Mouse (Mus musculus): ENCODE measurements around the gene Mcm2. TPM values are rescaled to one million over a fixed set of nuclear protein-coding genes. Genes with fewer than 3 reads are reported as not detected.

Gene Mcm2
- 59.3 and 73.1 TPM in 2 replicates for polyA plus RNA-seq (2015; fragmentation: Nextera tagmentation; extraction: Ambion mirVana)

DNA sequence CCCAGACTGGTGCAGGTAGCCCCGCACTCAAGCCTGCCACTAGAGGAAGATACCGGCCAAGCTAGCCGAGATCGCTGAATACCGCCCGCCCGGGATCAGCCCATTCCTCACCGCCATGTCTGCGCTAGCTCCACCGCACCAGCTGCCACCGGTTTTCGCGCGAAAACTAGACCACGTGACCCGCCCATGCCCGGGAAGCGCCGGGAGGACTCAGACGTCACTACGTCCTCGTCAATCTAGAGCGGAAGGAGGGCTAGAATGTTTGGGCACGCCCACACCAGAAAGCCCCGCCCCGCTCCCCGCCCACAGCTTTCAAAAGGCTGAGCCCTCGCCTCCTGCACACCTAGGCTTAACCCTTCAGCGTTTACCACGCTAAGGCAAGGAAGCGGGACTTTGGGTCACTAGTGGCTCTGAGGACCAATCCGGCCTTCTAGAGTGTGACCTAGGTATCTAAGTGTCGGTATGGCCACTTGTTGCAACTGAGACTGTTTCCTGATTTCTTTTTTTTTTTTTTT lies at the start of gene Mcm2:
Gene Mcm2, minus strand, starts transcription at position 247 of the 515 bp plus-strand sequence.
- no peak for TF ChIP-seq CTCF (IDR thresholded peaks at IDR 0.05; ENCODE audit: low read depth)
- Histone ChIP-seq H3K4me1 (replicated peaks; ENCODE audit: insufficient read depth, low read length) (peaks cover 9% of the 10 kb centered on the region), H3K4me3 (replicated peaks; ENCODE audit: low read depth, low read length) (peak within 1 kb of the TSS; percentile 70), H3K36me3 (ENCODE audit: insufficient read depth, low read length) (peaks cover 11% of the 10 kb centered on the region; the same call in 1 of the 2 replicates), H3K27ac (peak within 1 kb of the TSS; percentile 76; the same call in 1 of the 2 replicates), H3K9me3 (replicated peaks; ENCODE audit: low read length) (no peaks in the 10 kb centered on the region), H3K9ac (ENCODE audit: low read depth, low read length) (peak within 1 kb of the TSS; percentile 75), H3K27me3 (ENCODE audit: insufficient read depth, low read length) (no peaks in the 10 kb centered on the region), H3K4me2 (ENCODE audit: low read length) (peak within 1 kb of the TSS; percentile 84)
- under 1% methylated on average over 33 of the region's 33 CpGs for WGBS
- DNase-seq (ENCODE audit: low spot score) = peak; percentile 98
- ATAC-seq (replicated peaks; ENCODE audit: low FRiP score, low read depth) = peak; percentile 75

DNA sequence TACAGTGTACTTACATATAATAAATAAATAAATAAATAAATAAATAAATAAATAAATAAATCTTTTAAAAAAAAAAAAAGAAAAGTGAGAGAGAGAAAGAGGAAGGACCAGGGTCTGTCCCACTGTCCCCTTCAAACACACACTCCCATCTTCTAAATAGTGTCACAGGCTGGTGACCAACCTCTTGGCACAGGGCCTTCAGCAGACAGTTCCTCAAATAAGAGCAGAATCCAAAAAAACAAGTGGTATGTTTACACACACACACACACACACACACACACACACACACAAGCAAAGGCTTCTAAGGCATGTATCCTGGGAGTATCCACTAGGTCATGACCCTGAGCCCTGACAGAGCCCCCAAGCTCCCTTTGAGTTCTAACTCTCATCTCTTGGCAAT lies 49.2 kb upstream of the Mcm2 start:
- H3K36me3 ChIP-seq (ENCODE audit: insufficient read depth, low read length) = no peaks in the 10 kb centered on the region
- no peaks in the 10 kb centered on the region for H3K27me3 ChIP-seq (ENCODE audit: insufficient read depth, low read length)
- no peak for TF ChIP-seq CTCF (IDR thresholded peaks at IDR 0.05; ENCODE audit: low read depth)
- ATAC-seq (replicated peaks; ENCODE audit: low FRiP score, low read depth) = no peak
- H3K9ac ChIP-seq (ENCODE audit: low read depth, low read length) = no peak overlapping the region
- H3K27ac ChIP-seq = no peak overlapping the region
- H3K4me1 ChIP-seq (replicated peaks; ENCODE audit: insufficient read depth, low read length) = no peaks in the 10 kb centered on the region
- no peak for DNase-seq (ENCODE audit: low spot score)
- no peaks in the 10 kb centered on the region for H3K9me3 ChIP-seq (replicated peaks; ENCODE audit: low read length)
- H3K4me2 ChIP-seq (ENCODE audit: low read length) = no peak overlapping the region
- no peak overlapping the region for H3K4me3 ChIP-seq (replicated peaks; ENCODE audit: low read depth, low read length)

DNA sequence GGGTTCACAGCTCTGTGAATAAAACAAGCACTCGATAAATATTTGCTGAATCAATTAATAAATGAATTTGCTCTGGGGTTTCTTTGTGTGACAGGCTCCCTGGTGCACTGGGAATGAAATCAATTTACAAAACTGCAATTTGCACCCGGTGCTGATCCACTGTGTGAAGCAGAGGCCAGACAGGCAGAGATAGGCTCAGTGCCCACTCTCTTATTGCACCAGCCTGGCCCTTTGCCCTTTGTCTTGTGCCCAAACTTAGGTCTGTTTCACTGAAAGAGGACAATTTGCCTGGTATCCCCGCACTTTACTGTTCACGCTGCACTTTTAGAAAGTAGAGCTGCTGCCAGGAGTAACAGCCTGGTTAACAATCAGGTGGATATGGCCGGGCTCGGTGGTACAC lies 47.9 kb upstream of the Mcm2 start:
- no peak for ATAC-seq (replicated peaks; ENCODE audit: low FRiP score, low read depth)
- H3K4me3 ChIP-seq (replicated peaks; ENCODE audit: low read depth, low read length) = no peak overlapping the region
- no peaks in the 10 kb centered on the region for H3K27me3 ChIP-seq (ENCODE audit: insufficient read depth, low read length)
- no peaks in the 10 kb centered on the region for H3K4me1 ChIP-seq (replicated peaks; ENCODE audit: insufficient read depth, low read length)
- TF ChIP-seq CTCF (IDR thresholded peaks at IDR 0.05; ENCODE audit: low read depth) = no peak
- no peak for DNase-seq (ENCODE audit: low spot score)
- H3K4me2 ChIP-seq (ENCODE audit: low read length) = no peak overlapping the region
- no peaks in the 10 kb centered on the region for H3K9me3 ChIP-seq (replicated peaks; ENCODE audit: low read length)
- 85% methylated on average over 6 of the region's 6 CpGs for WGBS
- H3K9ac ChIP-seq (ENCODE audit: low read depth, low read length) = no peak overlapping the region
- no peaks in the 10 kb centered on the region for H3K36me3 ChIP-seq (ENCODE audit: insufficient read depth, low read length)
- no peak overlapping the region for H3K27ac ChIP-seq

DNA sequence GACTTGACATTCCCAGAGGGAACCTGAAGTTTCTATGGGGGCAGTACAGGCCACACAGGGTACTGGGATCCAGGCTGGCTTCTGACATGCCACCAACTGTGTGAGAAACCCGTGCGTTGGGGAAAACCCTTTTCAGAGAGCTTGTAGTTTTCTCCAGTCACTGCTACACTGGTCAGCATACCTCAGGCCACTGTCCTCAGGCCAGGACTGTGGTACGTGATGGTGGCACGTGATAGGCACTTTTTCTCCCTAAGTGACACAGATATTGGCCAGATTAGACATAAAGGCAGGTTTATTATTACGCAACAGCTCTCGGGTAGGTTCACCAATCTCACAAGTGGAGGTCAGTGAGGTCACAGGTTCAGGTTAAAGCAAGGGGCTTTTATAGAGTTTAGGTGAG lies 45.1 kb upstream of the Mcm2 start:
- H3K4me3 ChIP-seq (replicated peaks; ENCODE audit: low read depth, low read length) = no peak overlapping the region
- H3K36me3 ChIP-seq (ENCODE audit: insufficient read depth, low read length) = no peaks in the 10 kb centered on the region
- DNase-seq (ENCODE audit: low spot score) (no peak), ATAC-seq (replicated peaks; ENCODE audit: low FRiP score, low read depth) (no peak)
- no peak for TF ChIP-seq CTCF (IDR thresholded peaks at IDR 0.05; ENCODE audit: low read depth)
- H3K4me2 ChIP-seq (ENCODE audit: low read length) = no peak overlapping the region
- H3K9me3 ChIP-seq (replicated peaks; ENCODE audit: low read length) = no peaks in the 10 kb centered on the region
- H3K4me1 ChIP-seq (replicated peaks; ENCODE audit: insufficient read depth, low read length) = no peaks in the 10 kb centered on the region
- WGBS = 78% methylated on average over 6 of the region's 6 CpGs
- no peaks in the 10 kb centered on the region for H3K27me3 ChIP-seq (ENCODE audit: insufficient read depth, low read length)
- H3K27ac ChIP-seq = no peak overlapping the region
- H3K9ac ChIP-seq (ENCODE audit: low read depth, low read length) = no peak overlapping the region

DNA sequence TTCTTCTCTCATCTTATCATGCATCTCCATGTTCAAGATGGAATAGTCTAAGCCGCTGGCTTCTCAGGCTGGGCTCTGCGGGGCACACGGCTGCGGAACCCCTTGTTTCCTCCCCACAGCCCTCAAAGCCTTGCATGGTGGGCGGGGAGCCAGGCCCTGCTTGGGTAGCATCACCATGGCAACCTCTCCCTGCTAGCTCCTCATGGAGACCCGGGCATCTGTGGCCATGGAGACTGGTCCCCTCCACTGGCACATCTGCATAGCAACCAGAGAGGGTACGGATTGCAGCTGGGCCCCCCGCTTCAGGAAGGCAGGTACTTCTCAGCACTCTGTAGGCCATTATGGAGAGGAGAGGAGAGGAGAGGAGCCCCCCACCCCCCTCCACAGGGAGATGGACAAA lies 44.0 kb upstream of the Mcm2 start:
- Histone ChIP-seq H3K27ac (no peak overlapping the region), H3K27me3 (ENCODE audit: insufficient read depth, low read length) (no peaks in the 10 kb centered on the region), H3K4me1 (replicated peaks; ENCODE audit: insufficient read depth, low read length) (no peaks in the 10 kb centered on the region), H3K9ac (ENCODE audit: low read depth, low read length) (no peak overlapping the region), H3K9me3 (replicated peaks; ENCODE audit: low read length) (no peaks in the 10 kb centered on the region), H3K4me2 (ENCODE audit: low read length) (no peak overlapping the region), H3K36me3 (ENCODE audit: insufficient read depth, low read length) (no peaks in the 10 kb centered on the region), H3K4me3 (replicated peaks; ENCODE audit: low read depth, low read length) (no peak overlapping the region)
- TF ChIP-seq CTCF (IDR thresholded peaks at IDR 0.05; ENCODE audit: low read depth) = no peak
- WGBS = 54% methylated on average over 8 of the region's 8 CpGs
- ATAC-seq (replicated peaks; ENCODE audit: low FRiP score, low read depth) = no peak
- DNase-seq (ENCODE audit: low spot score) = no peak

DNA sequence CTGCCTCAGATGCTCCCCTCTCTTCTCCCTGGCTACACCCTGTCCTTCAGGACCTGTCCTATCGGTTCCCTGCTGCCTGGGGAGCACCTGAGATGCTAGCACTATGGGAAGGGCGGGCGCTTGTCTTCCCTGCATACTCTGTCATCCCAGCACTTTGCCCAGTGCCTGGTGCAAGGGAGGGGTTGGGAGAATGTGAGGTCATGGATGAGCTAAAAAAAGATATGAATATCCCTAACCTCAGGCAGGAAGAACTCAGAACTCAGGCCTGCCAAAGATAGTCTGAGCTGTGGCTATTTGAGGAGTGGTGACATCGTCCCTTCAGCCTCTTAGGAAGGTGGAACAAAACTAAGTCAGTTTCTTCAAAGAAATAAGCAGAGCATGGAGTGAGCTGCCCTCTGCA lies 43.0 kb upstream of the Mcm2 start:
- Histone ChIP-seq H3K4me1 (replicated peaks; ENCODE audit: insufficient read depth, low read length) (no peaks in the 10 kb centered on the region), H3K9me3 (replicated peaks; ENCODE audit: low read length) (no peaks in the 10 kb centered on the region), H3K4me3 (replicated peaks; ENCODE audit: low read depth, low read length) (no peak overlapping the region), H3K4me2 (ENCODE audit: low read length) (no peak overlapping the region), H3K27ac (no peak overlapping the region), H3K27me3 (ENCODE audit: insufficient read depth, low read length) (no peaks in the 10 kb centered on the region), H3K9ac (ENCODE audit: low read depth, low read length) (no peak overlapping the region), H3K36me3 (ENCODE audit: insufficient read depth, low read length) (no peaks in the 10 kb centered on the region)
- WGBS = 71% methylated on average over 4 of the region's 4 CpGs
- TF ChIP-seq CTCF (IDR thresholded peaks at IDR 0.05; ENCODE audit: low read depth) = no peak
- no peak for DNase-seq (ENCODE audit: low spot score)
- ATAC-seq (replicated peaks; ENCODE audit: low FRiP score, low read depth) = no peak
